Mouse (Mus musculus) gastrocnemius, postnatal 36 days (tissue): ENCODE data around the gene Cep85l. TPM values are rescaled to one million over a fixed set of nuclear protein-coding genes. Genes with fewer than 3 reads are reported as not detected.
A peak's percentile ranks its signal among the peaks of the same experiment; 100 is the strongest.

Experiments used
- DNase-seq, 2 experiments: peaks; one replicate each; pipeline ENCODE4 v3.0.0; 2022
- intact Hi-C: fragments of 180-260 bp; cut with DNase I; formaldehyde crosslinking; loops from one replicate; pipeline ENCODE4 v1.15.1; 2025
- total RNA-seq, 2 experiments: library from RNA; stranded (reverse); gene quantifications; 2 replicates each; pipeline ENCODE4 v1.2.3; 2021

Gene Cep85l
- total RNA-seq, 2 experiments from 2014 or later = 61.9 to 66.6 TPM

GRCm38 (mm10) chr10:53398540-53398902 lies 18.8 kb upstream of the Cep85l start:
- intact Hi-C loops = no loop called here
- DNase-seq = peak; percentile 46 to 57

- intact Hi-C loops = no loop called here
- no peak for DNase-seq
Measured at GRCm38 (mm10) chr10:53397846-53398539, 18.2 kb upstream of the Cep85l start.

GRCm38 (mm10) chr10:53394923-53395629 lies 15.3 kb upstream of the Cep85l start:
- intact Hi-C loops = no loop called here
- no peak for DNase-seq

GRCm38 (mm10) chr10:53388227-53388920 lies 8.6 kb upstream of the Cep85l start:
- intact Hi-C loops = no loop called here
- no peak for DNase-seq

GRCm38 (mm10) chr10:53385438-53385837 lies 5.7 kb upstream of the Cep85l start:
- intact Hi-C loops = no loop called here
- DNase-seq = no peak

- intact Hi-C loops = loop anchor here (5.0 kb wide), 1 partner anchor 37 kb away; no protein-coding TSS in a partner anchor
- no peak for DNase-seq
Measured at GRCm38 (mm10) chr10:53384896-53385295, 5.1 kb upstream of the Cep85l start.

- intact Hi-C loops = loop anchor here (5.0 kb wide), 1 partner anchor 39 kb away; no protein-coding TSS in a partner anchor
- DNase-seq = no peak
Measured at GRCm38 (mm10) chr10:53382696-53383365, 3.1 kb upstream of the Cep85l start.

GRCm38 (mm10) chr10:53378981-53379708 lies 602 bp downstream of the Cep85l start:
- DNase-seq = peak in 1 of 2 experiments; percentile 55
- intact Hi-C loops = no loop called here

- intact Hi-C loops = no loop called here
- DNase-seq = no peak
Measured at GRCm38 (mm10) chr10:53378296-53378695, 1.5 kb downstream of the Cep85l start.

GRCm38 (mm10) chr10:53377096-53377495 lies 2.7 kb downstream of the Cep85l start:
- intact Hi-C loops = no loop called here
- no peak for DNase-seq

GRCm38 (mm10) chr10:53373885-53374578 lies 5.7 kb downstream of the Cep85l start:
- DNase-seq = no peak
- intact Hi-C loops = no loop called here

GRCm38 (mm10) chr10:53367265-53367664 lies 12.5 kb downstream of the Cep85l start:
- DNase-seq = no peak
- intact Hi-C loops = no loop called here

- intact Hi-C loops = no loop called here
- DNase-seq = no peak
Measured at GRCm38 (mm10) chr10:53364311-53364710, 15.4 kb downstream of the Cep85l start.

- intact Hi-C loops = no loop called here
- no peak for DNase-seq
Measured at GRCm38 (mm10) chr10:53359016-53359415, 20.7 kb downstream of the Cep85l start.

GRCm38 (mm10) chr10:53353665-53354064 lies 26.1 kb downstream of the Cep85l start:
- no peak for DNase-seq
- intact Hi-C loops = no loop called here

- intact Hi-C loops = loop anchor here (2.0 to 5.0 kb wide), 2 partner anchors 160 to 178 kb away; no protein-coding TSS in a partner anchor
- no peak for DNase-seq
Measured at GRCm38 (mm10) chr10:53349254-53349653, 30.5 kb downstream of the Cep85l start.

- intact Hi-C loops = loop anchor here (2.0 to 5.0 kb wide), 2 partner anchors 161 to 179 kb away; no protein-coding TSS in a partner anchor
- peak in 1 of 2 experiments; percentile 22 for DNase-seq
Measured at GRCm38 (mm10) chr10:53347787-53348755, 31.7 kb downstream of the Cep85l start.

- DNase-seq = no peak
- intact Hi-C loops = loop anchor here (5.0 kb wide), 1 partner anchor 180 kb away; no protein-coding TSS in a partner anchor
Measured at GRCm38 (mm10) chr10:53346916-53347315, 32.8 kb downstream of the Cep85l start.
